8 mouse cellular contexts compared by ENCODE assay signal in the genomic region with DNA sequence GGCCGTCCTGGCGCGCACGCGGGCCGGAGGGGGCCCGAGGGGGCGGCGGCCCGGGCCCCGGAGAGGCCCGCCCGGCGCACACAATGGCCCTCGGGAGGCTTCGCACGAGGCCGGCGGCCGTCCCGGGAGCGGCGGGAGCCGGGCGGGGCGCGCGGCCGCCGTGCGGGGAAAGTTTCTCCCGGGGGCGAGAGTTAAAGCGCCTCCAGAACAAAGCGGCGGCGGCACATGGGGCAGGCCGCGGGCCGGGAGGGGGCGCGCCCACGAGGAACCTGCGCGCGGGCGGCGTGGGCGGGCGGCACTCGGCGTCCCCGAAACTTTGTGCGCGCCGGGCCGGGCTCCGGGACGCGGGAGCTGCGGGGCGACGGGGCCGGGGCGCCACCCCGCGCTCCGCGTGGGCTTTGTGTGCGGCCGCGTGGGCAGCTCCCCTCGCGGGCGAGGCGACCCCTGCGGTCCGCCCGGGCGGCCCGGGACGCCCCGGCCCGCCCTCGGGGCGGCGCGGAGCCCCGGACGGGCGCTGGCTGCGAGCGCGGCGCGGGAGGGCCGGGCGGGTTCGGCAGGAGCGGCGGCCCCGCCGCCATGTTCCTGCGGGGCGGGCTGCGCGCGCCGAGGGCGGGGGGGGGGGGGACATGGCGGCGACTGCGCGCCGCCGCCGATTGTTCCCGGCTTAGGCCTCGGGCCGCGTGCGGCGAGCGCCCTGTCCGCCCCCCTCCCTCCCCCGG. TPM values are rescaled to one million over a fixed set of nuclear protein-coding genes. Genes with fewer than 3 reads are reported as not detected.
A peak's percentile ranks its signal among the peaks of the same experiment; 100 is the strongest.
DNase-seq lines count a peak whose midpoint lies in the region; ATAC-seq lines count a peak whose summit lies in the region.

No protein-coding gene starts in this region.

- WGBS in hindbrain, embryonic 10.5 days, result under 1% methylated on average over 115 of the region's 126 CpGs
- WGBS in midbrain, embryonic 13.5 days, result under 1% methylated on average over 41 of the region's 126 CpGs
- under 1% methylated on average over 45 of the region's 126 CpGs for WGBS in stomach, embryonic 14.5 days

- peak overlapping the region; percentile 98 for H3K9ac ChIP-seq in midbrain, embryonic 13.5 days (replicated peaks)
- peak overlapping the region; percentile 99 for H3K9ac ChIP-seq in stomach, embryonic 14.5 days (replicated peaks; ENCODE audit: low read depth, low read length)

- H3K27ac ChIP-seq in hindbrain, embryonic 10.5 days, result peak overlapping the region; percentile 100
- peak overlapping the region; percentile 96 for H3K27ac ChIP-seq in midbrain, embryonic 13.5 days
- peak overlapping the region; percentile 93 for H3K27ac ChIP-seq in stomach, embryonic 14.5 days (ENCODE audit: low read length)

- peaks cover 39% of the 10 kb centered on the region for H3K36me3 ChIP-seq in hindbrain, embryonic 10.5 days
- H3K36me3 ChIP-seq in midbrain, embryonic 13.5 days, result peaks cover 22% of the 10 kb centered on the region
- peaks cover 33% of the 10 kb centered on the region for H3K36me3 ChIP-seq in stomach, embryonic 14.5 days (ENCODE audit: control insufficient read depth, insufficient read depth, low read length)

- peaks cover 22% of the 10 kb centered on the region for H3K4me1 ChIP-seq in hindbrain, embryonic 10.5 days (replicated peaks)
- H3K4me1 ChIP-seq in midbrain, embryonic 13.5 days (replicated peaks), result peaks cover 40% of the 10 kb centered on the region
- peaks cover 10% of the 10 kb centered on the region for H3K4me1 ChIP-seq in stomach, embryonic 14.5 days (ENCODE audit: control insufficient read depth, insufficient read depth, low read length)

- intact Hi-C loops in left cerebral cortex, postnatal 4 days (cut with DNase I), result no loop called here

- peak; percentile 7 to 26 for DNase-seq in frontal cortex, postnatal 10 days (ENCODE audit: low spot score in 2 of 2)
- no peak for DNase-seq in frontal cortex, adult 2 months (ENCODE audit: extremely low spot score in 1 of 2, low spot score in 1 of 2)
- DNase-seq in hindbrain, embryonic 10.5 days (ENCODE audit: low spot score), result peak; percentile 36
- peak; percentile 27 for DNase-seq in left cerebral cortex, postnatal 4 days

- peaks cover 9% of the 10 kb centered on the region for H3K27me3 ChIP-seq in hindbrain, embryonic 10.5 days (ENCODE audit: insufficient read depth, poor library complexity, severe bottlenecking)
- peaks cover 13% of the 10 kb centered on the region for H3K27me3 ChIP-seq in midbrain, embryonic 13.5 days
- H3K27me3 ChIP-seq in stomach, embryonic 14.5 days (ENCODE audit: control insufficient read depth, insufficient read depth, low read length), result no peaks in the 10 kb centered on the region

- H3K4me2 ChIP-seq in midbrain, embryonic 13.5 days (replicated peaks), result peak overlapping the region; percentile 87
- H3K4me2 ChIP-seq in stomach, embryonic 14.5 days (replicated peaks; ENCODE audit: low read depth, low read length), result peak overlapping the region; percentile 59

- ATAC-seq in activated CD4-positive, CD25-positive, alpha-beta regulatory T cell, adult 4 months, result peak; percentile 2
- 0 out of 2 replicates have a peak, but pooled peaks have one; percentile 3 for ATAC-seq in erythroid progenitor cell, adult 5-6 weeks (replicated peaks; ENCODE audit: low FRiP score, poor library complexity, severe bottlenecking)
- peak; percentile 18 for ATAC-seq in midbrain, embryonic 13.5 days
- ATAC-seq in stomach, embryonic 14.5 days (ENCODE audit: insufficient number of reproducible peaks, insufficient read depth, low FRiP score, low read depth), result peak; percentile 8

- H3K9me3 ChIP-seq in hindbrain, embryonic 10.5 days, result no peaks in the 10 kb centered on the region
- no peaks in the 10 kb centered on the region for H3K9me3 ChIP-seq in midbrain, embryonic 13.5 days
- H3K9me3 ChIP-seq in stomach, embryonic 14.5 days (ENCODE audit: control insufficient read depth, low read depth, low read length), result no peaks in the 10 kb centered on the region

- H3K4me3 ChIP-seq in hindbrain, embryonic 10.5 days, result peak overlapping the region; percentile 91
- peak overlapping the region; percentile 92 for H3K4me3 ChIP-seq in midbrain, embryonic 13.5 days (replicated peaks)
- H3K4me3 ChIP-seq in stomach, embryonic 14.5 days (ENCODE audit: low read depth, low read length), result peak overlapping the region; percentile 76

RNA-seq across cellular contexts. Expression of a gene that starts 50.5 kb away (rescaled TPM):
- polyA plus RNA-seq in frontal cortex, adult 2 months (2012; rRNA removed), result 38.9 and 41.0 TPM in 2 replicates
- polyA plus RNA-seq in activated CD4-positive, CD25-positive, alpha-beta regulatory T cell, adult 4 months (2017; shearing (Covaris generic)), result not detected
- not detected in 2 replicates for total RNA-seq in erythroid progenitor cell, adult 5-6 weeks (2015; ENCODE audit: low replicate concordance)
- total RNA-seq in erythroid progenitor cell, adult 5-6 weeks (2017; ENCODE audit: low replicate concordance), result not detected in 2 replicates
- polyA plus RNA-seq in hindbrain, embryonic 10.5 days (2016; fragmentation: Nextera tagmentation; extraction: Ambion mirVana), result 0.22 and 0.65 TPM in 2 replicates
- total RNA-seq in left cerebral cortex, postnatal 4 days (2021), result 10 to 100 TPM; 26.6 to 31.1 TPM
- polyA plus RNA-seq in midbrain, embryonic 13.5 days (2015; fragmentation: Nextera tagmentation; extraction: Ambion mirVana), result 2.1 and 2.6 TPM in 2 replicates
- polyA plus RNA-seq in stomach, embryonic 14.5 days (2014; fragmentation: Nextera tagmentation; extraction: Ambion mirVana), result 0.39 and 0.48 TPM in 2 replicates

Comparison
In these comparisons a context has a peak if more than half of its experiments do, and no peak if none do; other contexts are left out.
1. DNase-seq: peak in frontal cortex, postnatal 10 days (2 of 2), hindbrain, embryonic 10.5 days (single experiment) and left cerebral cortex, postnatal 4 days (single experiment); none in frontal cortex, adult 2 months (0 of 2).
2. RNA of a gene that starts 50.5 kb away (polyA plus RNA-seq): 38.9 to 41.0 TPM in frontal cortex, adult 2 months; 2.1 to 2.6 TPM in midbrain, embryonic 13.5 days, 0.22 to 0.65 TPM in hindbrain, embryonic 10.5 days, 0.39 to 0.48 TPM in stomach, embryonic 14.5 days and not detected in activated CD4-positive, CD25-positive, alpha-beta regulatory T cell, adult 4 months; every median in the first group is over 10 times any median in the second.
3. Peak in every context shown above with its lines, with median percentiles within 50 percentile points of each other: ATAC-seq, H3K27ac ChIP-seq and H3K4me3 ChIP-seq.